16 mouse cellular contexts compared by ENCODE assay signal in the genomic region with DNA sequence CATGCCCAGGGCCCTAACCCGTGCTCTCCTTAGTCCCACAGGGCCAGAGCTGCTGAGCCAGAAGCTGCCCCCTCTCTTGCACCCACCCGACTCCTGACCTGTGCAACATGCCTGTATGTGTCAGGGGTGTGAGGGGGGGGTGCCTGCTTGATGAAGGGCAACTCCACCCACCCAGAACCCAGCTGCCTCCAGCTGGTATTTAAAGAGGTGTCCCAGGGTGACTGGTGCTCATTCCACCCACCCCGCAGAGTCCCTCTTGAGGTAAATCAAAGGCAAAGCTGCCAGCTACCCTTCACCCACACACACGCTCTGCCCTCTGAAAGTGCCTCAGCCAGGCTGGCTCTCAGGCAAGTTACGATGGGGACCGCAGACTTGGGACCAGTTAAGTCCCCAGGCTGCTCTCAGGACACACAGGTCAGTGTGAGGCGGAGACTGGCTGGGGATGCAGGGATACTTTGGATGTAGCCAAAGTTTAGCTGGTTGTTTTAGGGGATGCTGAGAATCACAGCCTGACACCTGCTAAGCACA. TPM values are rescaled to one million over a fixed set of nuclear protein-coding genes. Genes with fewer than 3 reads are reported as not detected.
DNase-seq lines count a peak whose midpoint lies in the region; ATAC-seq lines count a peak whose summit lies in the region.
"Had no signal": no experiment of that assay in that cellular context is flagged by ENCODE, and none has a peak within 500 bp of the region (broad histone marks: within the 10 kb centered on the region; RNA-seq: fewer than 3 reads in every experiment).

No protein-coding gene starts in this region.

- H3K27ac ChIP-seq in heart, embryonic 10.5 days: 0 out of 2 replicates have a peak overlapping the region, but pooled peaks have one; percentile 16
- peak overlapping the region; percentile 66 for H3K27ac ChIP-seq in midbrain, embryonic 10.5 days (replicated peaks)
- no peak overlapping the region for H3K27ac ChIP-seq in midbrain, embryonic 15.5 days
- H3K27ac ChIP-seq in forebrain, embryonic 12.5 days: peak overlapping the region; percentile 57; the same call in 1 of the 2 replicates
- no peak overlapping the region for H3K27ac ChIP-seq in liver, embryonic 11.5 days (ENCODE audit: low read depth, low read length)
- H3K27ac ChIP-seq: intestine, embryonic 15.5 days had no signal

- H3K27me3 ChIP-seq in heart, embryonic 10.5 days (ENCODE audit: insufficient read depth, poor library complexity, severe bottlenecking): peaks cover 97% of the 10 kb centered on the region
- H3K27me3 ChIP-seq in midbrain, embryonic 10.5 days (ENCODE audit: low read depth, poor library complexity, severe bottlenecking): peaks cover 98% of the 10 kb centered on the region
- peaks cover 3% of the 10 kb centered on the region; the same call in 1 of the 2 replicates for H3K27me3 ChIP-seq in midbrain, embryonic 15.5 days (replicated peaks)
- peaks cover 41% of the 10 kb centered on the region for H3K27me3 ChIP-seq in forebrain, embryonic 12.5 days
- peaks cover 50% of the 10 kb centered on the region for H3K27me3 ChIP-seq in liver, embryonic 11.5 days (replicated peaks; ENCODE audit: control insufficient read depth, insufficient read depth, low read length)

- no peaks in the 10 kb centered on the region for H3K9me3 ChIP-seq in heart, embryonic 10.5 days
- H3K9me3 ChIP-seq in midbrain, embryonic 10.5 days (replicated peaks): peaks cover 4% of the 10 kb centered on the region; the same call in 1 of the 2 replicates
- H3K9me3 ChIP-seq in midbrain, embryonic 15.5 days: no peaks in the 10 kb centered on the region
- H3K9me3 ChIP-seq in forebrain, embryonic 12.5 days: no peaks in the 10 kb centered on the region
- no peaks in the 10 kb centered on the region for H3K9me3 ChIP-seq in liver, embryonic 11.5 days (ENCODE audit: control insufficient read depth, low read length)
- H3K9me3 ChIP-seq: intestine, embryonic 15.5 days had no signal

- no peaks in the 10 kb centered on the region for H3K36me3 ChIP-seq in heart, embryonic 10.5 days
- no peaks in the 10 kb centered on the region for H3K36me3 ChIP-seq in midbrain, embryonic 10.5 days
- H3K36me3 ChIP-seq in midbrain, embryonic 15.5 days (replicated peaks): no peaks in the 10 kb centered on the region
- H3K36me3 ChIP-seq in forebrain, embryonic 12.5 days (replicated peaks): no peaks in the 10 kb centered on the region
- H3K36me3 ChIP-seq in liver, embryonic 11.5 days (ENCODE audit: control insufficient read depth, insufficient read depth, low read length): no peaks in the 10 kb centered on the region
- H3K36me3 ChIP-seq: intestine, embryonic 15.5 days had no signal

- no peak overlapping the region for H3K4me2 ChIP-seq in midbrain, embryonic 15.5 days
- H3K4me2 ChIP-seq in forebrain, embryonic 12.5 days: no peak overlapping the region
- no peak overlapping the region for H3K4me2 ChIP-seq in liver, embryonic 11.5 days
- H3K4me2 ChIP-seq: intestine, embryonic 15.5 days; lung, embryonic 14.5 days had no signal

- 66% methylated on average over 7 of the region's 7 CpGs for WGBS in heart, embryonic 10.5 days
- WGBS in midbrain, embryonic 10.5 days: 74% methylated on average over 7 of the region's 7 CpGs
- 61% methylated on average over 7 of the region's 7 CpGs for WGBS in midbrain, embryonic 15.5 days
- 67% methylated on average over 7 of the region's 7 CpGs for WGBS in forebrain, embryonic 12.5 days
- 72% methylated on average over 7 of the region's 7 CpGs for WGBS in liver, embryonic 11.5 days

- H3K9ac ChIP-seq in midbrain, embryonic 15.5 days: no peak overlapping the region
- 0 out of 2 replicates have a peak overlapping the region, but pooled peaks have one; percentile 2 for H3K9ac ChIP-seq in forebrain, embryonic 12.5 days
- no peak overlapping the region for H3K9ac ChIP-seq in liver, embryonic 11.5 days (ENCODE audit: low read depth, low read length)
- H3K9ac ChIP-seq: intestine, embryonic 15.5 days; lung, embryonic 14.5 days had no signal

- H3K4me3 ChIP-seq in heart, embryonic 10.5 days: no peak overlapping the region
- H3K4me3 ChIP-seq in midbrain, embryonic 10.5 days: no peak overlapping the region
- H3K4me3 ChIP-seq in midbrain, embryonic 15.5 days: no peak overlapping the region
- H3K4me3 ChIP-seq in forebrain, embryonic 12.5 days (replicated peaks): no peak overlapping the region
- H3K4me3 ChIP-seq in liver, embryonic 11.5 days (ENCODE audit: low read depth, low read length): no peak overlapping the region
- H3K4me3 ChIP-seq: intestine, embryonic 15.5 days had no signal

- H3K4me1 ChIP-seq in heart, embryonic 10.5 days: peaks cover 32% of the 10 kb centered on the region
- peaks cover 81% of the 10 kb centered on the region for H3K4me1 ChIP-seq in midbrain, embryonic 10.5 days
- peaks cover 45% of the 10 kb centered on the region for H3K4me1 ChIP-seq in midbrain, embryonic 15.5 days
- peaks cover 68% of the 10 kb centered on the region for H3K4me1 ChIP-seq in forebrain, embryonic 12.5 days
- 0 out of 2 replicates have a peak, but pooled peaks cover 1% of the 10 kb centered on the region for H3K4me1 ChIP-seq in liver, embryonic 11.5 days (replicated peaks; ENCODE audit: control insufficient read depth, insufficient read depth, low read length)

- no peak for DNase-seq in heart, embryonic 10.5 days (ENCODE audit: low spot score)
- DNase-seq in heart, postnatal 4 days: no peak
- no peak for DNase-seq in midbrain, embryonic 10.5 days (ENCODE audit: low spot score)
- peak; percentile 59 for DNase-seq in brain, adult 2 months (ENCODE audit: low read depth, low spot score)
- no peak for DNase-seq in testis, postnatal 10 days (ENCODE audit: low spot score)
- no peak for DNase-seq in liver, embryonic 11.5 days (ENCODE audit: low spot score)
- DNase-seq: embryo, embryonic 11 days; gastrocnemius, postnatal 25 days; liver; lung, embryonic 14.5 days; right cerebral cortex, postnatal 4 days; thymus, postnatal 25 days had no signal

- ATAC-seq in midbrain, embryonic 15.5 days (replicated peaks): no peak
- ATAC-seq in forebrain, embryonic 12.5 days (ENCODE audit: low FRiP score): no peak
- no peak for ATAC-seq in liver, embryonic 11.5 days (replicated peaks; ENCODE audit: low FRiP score)
- ATAC-seq: intestine, embryonic 15.5 days had no signal

RNA-seq across cellular contexts. Expression of a gene that starts 43.7 kb away (rescaled TPM):
- polyA plus RNA-seq in heart, embryonic 10.5 days (2016; fragmentation: Nextera tagmentation; extraction: Ambion mirVana): 0.53 and 1.0 TPM in 2 replicates
- 1 to 10 TPM; 1.8 to 2.1 TPM for total RNA-seq in heart, postnatal 4 days (2021)
- 6.0 and 7.5 TPM in 2 replicates for polyA plus RNA-seq in midbrain, embryonic 10.5 days (2016; fragmentation: Nextera tagmentation; extraction: Ambion mirVana)
- 12.2 and 12.5 TPM in 2 replicates for polyA plus RNA-seq in midbrain, embryonic 15.5 days (2015; fragmentation: Nextera tagmentation; extraction: Ambion mirVana)
- polyA plus RNA-seq in forebrain, embryonic 12.5 days (2016; fragmentation: Nextera tagmentation; extraction: Ambion mirVana): 7.3 and 8.0 TPM in 2 replicates
- polyA plus RNA-seq in liver, embryonic 11.5 days (2014; fragmentation: Nextera tagmentation; extraction: Ambion mirVana): 0.60 and 0.64 TPM in 2 replicates
- total RNA-seq: megakaryocyte progenitor cell, adult 5-6 weeks had no signal

RNA-seq across cellular contexts. Expression of a gene that starts 56.9 kb away (rescaled TPM):
- 198 and 212 TPM in 2 replicates for polyA plus RNA-seq in heart, embryonic 10.5 days (2016; fragmentation: Nextera tagmentation; extraction: Ambion mirVana)
- total RNA-seq in heart, postnatal 4 days (2021): 100 to 1,000 TPM; 111 to 112 TPM
- polyA plus RNA-seq in midbrain, embryonic 10.5 days (2016; fragmentation: Nextera tagmentation; extraction: Ambion mirVana): 274 and 293 TPM in 2 replicates
- polyA plus RNA-seq in midbrain, embryonic 15.5 days (2015; fragmentation: Nextera tagmentation; extraction: Ambion mirVana): 242 and 255 TPM in 2 replicates
- 220 and 238 TPM in 2 replicates for polyA plus RNA-seq in forebrain, embryonic 12.5 days (2016; fragmentation: Nextera tagmentation; extraction: Ambion mirVana)
- polyA plus RNA-seq in liver, embryonic 11.5 days (2014; fragmentation: Nextera tagmentation; extraction: Ambion mirVana): 139 and 140 TPM in 2 replicates

Comparison
In these comparisons a context has a peak if more than half of its experiments do, and no peak if none do; other contexts are left out.
1. H3K27ac ChIP-seq: peak in heart, embryonic 10.5 days (single experiment), midbrain, embryonic 10.5 days (single experiment) and forebrain, embryonic 12.5 days (single experiment); none in midbrain, embryonic 15.5 days (single experiment) and liver, embryonic 11.5 days (single experiment).